Mouse (Mus musculus): ENCODE measurements around the gene Sox14. TPM values are rescaled to one million over a fixed set of nuclear protein-coding genes. Genes with fewer than 3 reads are reported as not detected.
A peak's percentile ranks its signal among the peaks of the same experiment; 100 is the strongest.

The Sox14 gene
- not detected for total RNA-seq (2021)

- DNase-seq = no peak
Observed at GRCm38 (mm10) chr9:99875618-99876372, at the start of gene Sox14. Gene Sox14 (minus strand): TSS chr9:99876170.

GRCm38 (mm10) chr9:99879311-99879710 lies 3.3 kb upstream of the Sox14 start:
- no peak for DNase-seq

- DNase-seq = no peak
Observed at GRCm38 (mm10) chr9:99878588-99878987, 2.6 kb upstream of the Sox14 start.

- no peak for DNase-seq
Observed at GRCm38 (mm10) chr9:99877056-99877546, 1.1 kb upstream of the Sox14 start.

GRCm38 (mm10) chr9:99876373-99877055 lies 544 bp upstream of the Sox14 start:
- DNase-seq = no peak

- no peak for DNase-seq
Observed at GRCm38 (mm10) chr9:99874735-99875617, 994 bp downstream of the Sox14 start.

GRCm38 (mm10) chr9:99873721-99874120 lies 2.2 kb downstream of the Sox14 start:
- DNase-seq = no peak

- DNase-seq = no peak
Observed at GRCm38 (mm10) chr9:99873116-99873620, 2.8 kb downstream of the Sox14 start.

- DNase-seq = no peak
Observed at GRCm38 (mm10) chr9:99872204-99873115, 3.5 kb downstream of the Sox14 start.

GRCm38 (mm10) chr9:99871556-99872203 lies 4.3 kb downstream of the Sox14 start:
- no peak for DNase-seq

- no peak for DNase-seq
Observed at GRCm38 (mm10) chr9:99870780-99871555, 5.0 kb downstream of the Sox14 start.

GRCm38 (mm10) chr9:99869936-99870779 lies 5.8 kb downstream of the Sox14 start:
- no peak for DNase-seq

GRCm38 (mm10) chr9:99869275-99869674 lies 6.7 kb downstream of the Sox14 start:
- DNase-seq = no peak

- DNase-seq = no peak
Observed at GRCm38 (mm10) chr9:99868606-99869005, 7.4 kb downstream of the Sox14 start.

- no peak for DNase-seq
Observed at GRCm38 (mm10) chr9:99868054-99868453, 7.9 kb downstream of the Sox14 start.

- no peak for DNase-seq
Observed at GRCm38 (mm10) chr9:99862936-99863335, 13.0 kb downstream of the Sox14 start.

- no peak for DNase-seq
Observed at GRCm38 (mm10) chr9:99854486-99854885, 21.5 kb downstream of the Sox14 start.

- no peak for DNase-seq
Observed at GRCm38 (mm10) chr9:99853356-99853755, 22.6 kb downstream of the Sox14 start.

- peak in 1 of 2 experiments; percentile 53 for DNase-seq
Observed at GRCm38 (mm10) chr9:99850354-99850753, 25.6 kb downstream of the Sox14 start.

All from layer of hippocampus, postnatal 36 days (tissue).